Comparison of ENCODE assay signal across 13 mouse cellular contexts in genomic region chr17:26513459-26514290, GRCm38 (mm10). TPM values are rescaled to one million over a fixed set of nuclear protein-coding genes. Genes with fewer than 3 reads are reported as not detected.
DNase-seq lines count a peak whose midpoint lies in the region; ATAC-seq and TF ChIP-seq lines count a peak whose summit lies in the region.
"Had no signal": no experiment of that assay in that cellular context is flagged by ENCODE, and none has a peak within 500 bp of the region (broad histone marks: within the 10 kb centered on the region; RNA-seq: fewer than 3 reads in every experiment).

No protein-coding gene starts in this region.

- no peak overlapping the region for H3K4me2 ChIP-seq in forebrain, postnatal 0 days (ENCODE audit: low read depth)
- H3K4me2 ChIP-seq in lung, embryonic 16.5 days (ENCODE audit: low read depth, low read length) = no peak overlapping the region
- no peak overlapping the region for H3K4me2 ChIP-seq in stomach, postnatal 0 days (replicated peaks; ENCODE audit: low read depth)
- H3K4me2 ChIP-seq: hindbrain, embryonic 14.5 days had no signal

- no peak for ATAC-seq in forebrain, postnatal 0 days
- ATAC-seq in lung, embryonic 16.5 days (ENCODE audit: low read depth) = no peak
- ATAC-seq in stomach, postnatal 0 days (ENCODE audit: low FRiP score, low TSS enrichment) = no peak
- ATAC-seq: activated CD4-positive, CD25-positive, alpha-beta regulatory T cell, adult 4 months; midbrain, embryonic 16.5 days had no signal

- no peaks in the 10 kb centered on the region for H3K9me3 ChIP-seq in forebrain, embryonic 10.5 days
- H3K9me3 ChIP-seq in forebrain, postnatal 0 days (ENCODE audit: low read length) = no peaks in the 10 kb centered on the region
- no peaks in the 10 kb centered on the region for H3K9me3 ChIP-seq in lung, embryonic 16.5 days (ENCODE audit: control insufficient read depth, low read length)
- no peaks in the 10 kb centered on the region for H3K9me3 ChIP-seq in stomach, postnatal 0 days (ENCODE audit: control insufficient read depth, low read length)

- no peak for TF ChIP-seq EP300 in stomach, postnatal 0 days (optimal IDR thresholded peaks at IDR 0.05)

- H3K9ac ChIP-seq in forebrain, postnatal 0 days = no peak overlapping the region
- H3K9ac ChIP-seq in lung, embryonic 16.5 days (ENCODE audit: low read length) = no peak overlapping the region
- H3K9ac ChIP-seq in liver, adult 2 months (ENCODE audit: low read depth, low read length) = no peak overlapping the region
- no peak overlapping the region for H3K9ac ChIP-seq in stomach, postnatal 0 days (ENCODE audit: low read length)
- H3K9ac ChIP-seq: hindbrain, embryonic 14.5 days had no signal

- H3K27me3 ChIP-seq in forebrain, embryonic 10.5 days (ENCODE audit: poor library complexity, severe bottlenecking) = peaks cover 10% of the 10 kb centered on the region; the same call in 1 of the 2 replicates
- no peaks in the 10 kb centered on the region for H3K27me3 ChIP-seq in forebrain, postnatal 0 days (ENCODE audit: insufficient read depth, low read length)
- H3K27me3 ChIP-seq in lung, embryonic 16.5 days (ENCODE audit: control insufficient read depth, insufficient read depth, low read depth, low read length) = no peaks in the 10 kb centered on the region
- no peaks in the 10 kb centered on the region for H3K27me3 ChIP-seq in liver, adult 2 months (ENCODE audit: control insufficient read depth, insufficient read depth, low read length)
- no peaks in the 10 kb centered on the region for H3K27me3 ChIP-seq in stomach, postnatal 0 days (ENCODE audit: control insufficient read depth, insufficient read depth, low read length)
- H3K27me3 ChIP-seq in kidney, adult 2 months (replicated peaks; ENCODE audit: control insufficient read depth, insufficient read depth, low read length) = no peaks in the 10 kb centered on the region

- no peak for TF ChIP-seq POLR2A in lung, adult 2 months (IDR thresholded peaks at IDR 0.05; ENCODE audit: borderline replicate concordance, extremely low read depth, low read depth, low read length)
- TF ChIP-seq POLR2A in liver, adult 2 months (IDR thresholded peaks at IDR 0.05; ENCODE audit: extremely low read depth, insufficient read depth, low read length) = no peak
- TF ChIP-seq POLR2A in kidney, adult 2 months (IDR thresholded peaks at IDR 0.05; ENCODE audit: low read depth, low read length) = no peak

- peaks cover 19% of the 10 kb centered on the region for H3K4me1 ChIP-seq in forebrain, embryonic 10.5 days
- H3K4me1 ChIP-seq in forebrain, postnatal 0 days (ENCODE audit: insufficient read depth) = no peaks in the 10 kb centered on the region
- peaks cover 39% of the 10 kb centered on the region for H3K4me1 ChIP-seq in lung, embryonic 16.5 days (replicated peaks; ENCODE audit: control insufficient read depth, insufficient read depth, low read length)
- 0 out of 2 replicates have a peak, but pooled peaks cover 8% of the 10 kb centered on the region for H3K4me1 ChIP-seq in lung, adult 2 months (ENCODE audit: control insufficient read depth, insufficient read depth, low read length)
- peaks cover 21% of the 10 kb centered on the region for H3K4me1 ChIP-seq in liver, adult 2 months (ENCODE audit: control insufficient read depth, insufficient read depth, low read length)
- 0 out of 2 replicates have a peak, but pooled peaks cover 3% of the 10 kb centered on the region for H3K4me1 ChIP-seq in stomach, postnatal 0 days (replicated peaks; ENCODE audit: control insufficient read depth, insufficient read depth)
- H3K4me1 ChIP-seq in kidney, adult 2 months (ENCODE audit: control insufficient read depth, insufficient read depth, low read length) = no peaks in the 10 kb centered on the region; the same call in 1 of the 2 replicates

- DNase-seq in forebrain, embryonic 10.5 days (ENCODE audit: extremely low spot score, low spot score) = no peak
- no peak for DNase-seq in forebrain, postnatal 0 days
- DNase-seq in lung, adult 2 months = no peak
- peak; percentile 58 for DNase-seq in liver, adult 2 months (ENCODE audit: extremely low read depth, low read depth, low spot score)
- no peak for DNase-seq in stomach, postnatal 0 days (ENCODE audit: low spot score)
- DNase-seq in kidney, adult 2 months = no peak
- no peak for DNase-seq in left cerebral cortex, adult 9 months (ENCODE audit: low spot score in 2 of 2)
- DNase-seq: cerebellum, adult 18-20 months; kidney, adult 18-20 months had no signal

- H3K27ac ChIP-seq in forebrain, embryonic 10.5 days = peak overlapping the region; percentile 4; the same call in 1 of the 2 replicates
- no peak overlapping the region for H3K27ac ChIP-seq in forebrain, postnatal 0 days (ENCODE audit: low read depth, low read length)
- peak overlapping the region; percentile 23; the same call in 1 of the 2 replicates for H3K27ac ChIP-seq in lung, embryonic 16.5 days (ENCODE audit: low read length)
- H3K27ac ChIP-seq in liver, adult 2 months (replicated peaks; ENCODE audit: insufficient read depth, low read depth, low read length) = 0 out of 2 replicates have a peak overlapping the region, but pooled peaks have one; percentile 5
- peak overlapping the region; percentile 69 for H3K27ac ChIP-seq in stomach, postnatal 0 days (replicated peaks)
- H3K27ac ChIP-seq in kidney, adult 2 months (ENCODE audit: insufficient read depth, low read depth, low read length) = no peak overlapping the region
- H3K27ac ChIP-seq: hindbrain, embryonic 14.5 days had no signal

- H3K79me2 ChIP-seq in liver, adult 2 months (ENCODE audit: control insufficient read depth, insufficient read depth, low read length) = no peaks in the 10 kb centered on the region

- no peak for TF ChIP-seq CTCF in forebrain, postnatal 0 days (IDR thresholded peaks at IDR 0.05; ENCODE audit: low read depth)
- no peak for TF ChIP-seq CTCF in lung, adult 2 months (IDR thresholded peaks at IDR 0.05; ENCODE audit: insufficient read depth, low read length)
- no peak for TF ChIP-seq CTCF in liver, adult 2 months (IDR thresholded peaks at IDR 0.05; ENCODE audit: low read depth, low read length)
- no peak for TF ChIP-seq CTCF in stomach, postnatal 0 days (IDR thresholded peaks at IDR 0.05; ENCODE audit: low read depth)
- no peak for TF ChIP-seq CTCF in kidney, adult 2 months (conservative IDR thresholded peaks at IDR 0.05; ENCODE audit: insufficient read depth, insufficient read length, low read depth, low read length)

- no peaks in the 10 kb centered on the region for H3K36me3 ChIP-seq in forebrain, embryonic 10.5 days (replicated peaks)
- no peaks in the 10 kb centered on the region for H3K36me3 ChIP-seq in forebrain, postnatal 0 days (ENCODE audit: insufficient read depth)
- no peaks in the 10 kb centered on the region for H3K36me3 ChIP-seq in lung, embryonic 16.5 days (ENCODE audit: control insufficient read depth, insufficient read depth, low read length)
- no peaks in the 10 kb centered on the region for H3K36me3 ChIP-seq in liver, adult 2 months (ENCODE audit: control insufficient read depth, insufficient read depth, low read length)
- H3K36me3 ChIP-seq in stomach, postnatal 0 days (ENCODE audit: control insufficient read depth, insufficient read depth, low read length) = no peaks in the 10 kb centered on the region
- no peaks in the 10 kb centered on the region for H3K36me3 ChIP-seq in kidney, adult 2 months (ENCODE audit: control insufficient read depth, insufficient read depth, low read length)

- 85% methylated on average over 6 of the region's 6 CpGs for WGBS in forebrain, embryonic 10.5 days
- WGBS in forebrain, postnatal 0 days = 79% methylated on average over 6 of the region's 6 CpGs
- WGBS in lung, embryonic 16.5 days = 84% methylated on average over 6 of the region's 6 CpGs
- 78% methylated on average over 6 of the region's 6 CpGs for WGBS in lung, adult 2 months
- whole genome bisulfite sequencing in liver, adult 2 months = 72% methylated on average over 6 of the region's 6 CpGs
- WGBS in stomach, postnatal 0 days = 85% methylated on average over 6 of the region's 6 CpGs
- WGBS in kidney, adult 2 months = 85% methylated on average over 6 of the region's 6 CpGs

- no peak overlapping the region for H3K4me3 ChIP-seq in forebrain, embryonic 10.5 days
- no peak overlapping the region for H3K4me3 ChIP-seq in forebrain, postnatal 0 days (ENCODE audit: low read depth, low read length)
- H3K4me3 ChIP-seq in lung, embryonic 16.5 days (ENCODE audit: low read length) = no peak overlapping the region
- H3K4me3 ChIP-seq in lung, adult 2 months (replicated peaks; ENCODE audit: extremely low read depth, low read depth, low read length) = no peak overlapping the region
- H3K4me3 ChIP-seq in liver, adult 2 months (ENCODE audit: insufficient read depth, low read depth, low read length) = no peak overlapping the region
- no peak overlapping the region for H3K4me3 ChIP-seq in stomach, postnatal 0 days (ENCODE audit: low read depth, low read length)
- H3K4me3 ChIP-seq in kidney, adult 2 months (ENCODE audit: insufficient read depth, low read depth, low read length) = no peak overlapping the region

RNA-seq across cellular contexts. Expression of gene Ergic1, which starts 47.6 kb away (rescaled TPM):
- polyA plus RNA-seq in forebrain, embryonic 10.5 days (2016; fragmentation: Nextera tagmentation; extraction: Ambion mirVana) = 116 and 127 TPM in 2 replicates
- 137 and 186 TPM in 2 replicates for total RNA-seq in forebrain, postnatal 0 days (2014; rRNA removed)
- polyA plus RNA-seq in forebrain, postnatal 0 days (2015; fragmentation: Nextera tagmentation; extraction: Ambion mirVana) = 103 and 106 TPM in 2 replicates
- 84.3 and 94.6 TPM in 2 replicates for polyA plus RNA-seq in lung, embryonic 16.5 days (2015; fragmentation: Nextera tagmentation; extraction: Ambion mirVana)
- polyA plus RNA-seq in lung, adult 2 months (2012; rRNA removed) = 86.3 and 93.3 TPM in 2 replicates
- total RNA-seq in liver, adult 2 months (2014; rRNA removed) = 30.7 and 34.6 TPM in 2 replicates
- polyA plus RNA-seq in liver, adult 2 months (2012; rRNA removed) = 93.3 and 106 TPM in 2 replicates
- 64.2 and 65.5 TPM in 2 replicates for polyA plus RNA-seq in stomach, postnatal 0 days (2015; fragmentation: Nextera tagmentation; extraction: Ambion mirVana)
- polyA plus RNA-seq in kidney, adult 2 months (2012; rRNA removed) = 131 and 141 TPM in 2 replicates

RNA-seq across cellular contexts. Expression of gene Dusp1, which starts 48.3 kb away (rescaled TPM):
- polyA plus RNA-seq in forebrain, embryonic 10.5 days (2016; fragmentation: Nextera tagmentation; extraction: Ambion mirVana) = 22.0 and 24.4 TPM in 2 replicates
- total RNA-seq in forebrain, postnatal 0 days (2014; rRNA removed) = 32.7 and 41.0 TPM in 2 replicates
- 36.0 and 38.5 TPM in 2 replicates for polyA plus RNA-seq in forebrain, postnatal 0 days (2015; fragmentation: Nextera tagmentation; extraction: Ambion mirVana)
- 25.2 and 28.4 TPM in 2 replicates for polyA plus RNA-seq in lung, embryonic 16.5 days (2015; fragmentation: Nextera tagmentation; extraction: Ambion mirVana)
- 233 and 359 TPM in 2 replicates for polyA plus RNA-seq in lung, adult 2 months (2012; rRNA removed)
- total RNA-seq in liver, adult 2 months (2014; rRNA removed) = 10.5 and 10.7 TPM in 2 replicates
- 22.2 and 40.0 TPM in 2 replicates for polyA plus RNA-seq in liver, adult 2 months (2012; rRNA removed)
- polyA plus RNA-seq in stomach, postnatal 0 days (2015; fragmentation: Nextera tagmentation; extraction: Ambion mirVana) = 27.7 and 33.1 TPM in 2 replicates
- polyA plus RNA-seq in kidney, adult 2 months (2012; rRNA removed) = 52.4 and 66.1 TPM in 2 replicates

Comparison
In these comparisons a context has a peak if more than half of its experiments do, and no peak if none do; other contexts are left out.
1. H3K27ac ChIP-seq: peak in forebrain, embryonic 10.5 days (single experiment), lung, embryonic 16.5 days (single experiment), liver, adult 2 months (single experiment) and stomach, postnatal 0 days (single experiment); none in forebrain, postnatal 0 days (single experiment) and kidney, adult 2 months (single experiment).